8 mouse cellular contexts compared by ENCODE assay signal in the genomic region with DNA sequence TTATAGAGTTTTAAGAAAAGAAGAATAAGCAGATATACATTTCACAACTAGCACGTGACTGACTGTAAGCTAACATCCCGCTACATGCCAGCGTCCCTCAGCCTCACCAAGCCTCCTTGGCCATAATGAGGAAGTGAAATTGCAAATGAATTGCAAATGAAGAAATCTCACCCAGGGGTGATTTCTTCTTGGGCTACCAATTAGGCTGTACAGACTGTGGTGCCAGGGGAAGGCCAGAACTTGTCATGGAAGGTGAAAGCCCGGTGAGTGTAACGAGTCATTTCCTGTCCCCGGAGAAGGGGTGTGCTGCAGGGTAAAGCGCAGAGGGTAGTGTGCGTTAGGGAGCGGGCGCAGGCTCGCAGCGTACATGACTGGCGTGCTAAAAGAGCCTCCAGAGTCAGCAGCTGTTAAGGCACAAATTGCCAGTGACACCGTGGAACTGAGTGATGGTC. TPM values are rescaled to one million over a fixed set of nuclear protein-coding genes. Genes with fewer than 3 reads are reported as not detected.
DNase-seq lines count a peak whose midpoint lies in the region; ATAC-seq lines count a peak whose summit lies in the region.

No protein-coding gene starts in this region.

- H3K36me3 ChIP-seq in heart, embryonic 12.5 days = no peaks in the 10 kb centered on the region
- no peaks in the 10 kb centered on the region for H3K36me3 ChIP-seq in heart, embryonic 16.5 days (ENCODE audit: control insufficient read depth, insufficient read depth)
- H3K36me3 ChIP-seq in liver, embryonic 16.5 days (ENCODE audit: control insufficient read depth, insufficient read depth) = no peaks in the 10 kb centered on the region
- no peaks in the 10 kb centered on the region for H3K36me3 ChIP-seq in neural tube, embryonic 12.5 days

- no peak overlapping the region for H3K4me3 ChIP-seq in heart, embryonic 12.5 days
- no peak overlapping the region for H3K4me3 ChIP-seq in heart, embryonic 16.5 days (ENCODE audit: low read length)
- peak overlapping the region; percentile 21 for H3K4me3 ChIP-seq in liver, embryonic 16.5 days (ENCODE audit: low read depth, low read length)
- 0 out of 2 replicates have a peak overlapping the region, but pooled peaks have one; percentile 3 for H3K4me3 ChIP-seq in neural tube, embryonic 12.5 days

- 50% methylated on average over 14 of the region's 14 CpGs for WGBS in heart, embryonic 12.5 days
- WGBS in heart, embryonic 16.5 days = 47% methylated on average over 14 of the region's 14 CpGs
- WGBS in liver, embryonic 16.5 days (ENCODE audit: insufficient replicate concordance) = 29% methylated on average over 14 of the region's 14 CpGs
- WGBS in neural tube, embryonic 12.5 days = 22% methylated on average over 14 of the region's 14 CpGs

- intact Hi-C loops in heart, postnatal 10 days (cut with DNase I) = no loop called here

- DNase-seq in heart, postnatal 10 days = no peak
- no peak for DNase-seq in urinary bladder, postnatal 10 days (ENCODE audit: low spot score)
- no peak for DNase-seq in cerebellum, postnatal 36 days
- DNase-seq in cerebellum, postnatal 14 days = no peak

- H3K4me2 ChIP-seq in heart, embryonic 12.5 days = peak overlapping the region; percentile 38
- H3K4me2 ChIP-seq in heart, embryonic 16.5 days (ENCODE audit: low read depth, low read length) = peak overlapping the region; percentile 38
- peak overlapping the region; percentile 39; the same call in 1 of the 2 replicates for H3K4me2 ChIP-seq in liver, embryonic 16.5 days (ENCODE audit: low read depth, low read length)
- H3K4me2 ChIP-seq in neural tube, embryonic 12.5 days (replicated peaks) = peak overlapping the region; percentile 48

- H3K27me3 ChIP-seq in heart, embryonic 12.5 days (replicated peaks) = no peaks in the 10 kb centered on the region
- H3K27me3 ChIP-seq in heart, embryonic 16.5 days (ENCODE audit: control insufficient read depth, insufficient read depth, low read length) = no peaks in the 10 kb centered on the region
- H3K27me3 ChIP-seq in liver, embryonic 16.5 days (ENCODE audit: control insufficient read depth, insufficient read depth, low read depth, low read length) = no peaks in the 10 kb centered on the region
- H3K27me3 ChIP-seq in neural tube, embryonic 12.5 days (replicated peaks) = no peaks in the 10 kb centered on the region

- no peaks in the 10 kb centered on the region for H3K9me3 ChIP-seq in heart, embryonic 12.5 days (replicated peaks)
- H3K9me3 ChIP-seq in heart, embryonic 16.5 days (replicated peaks; ENCODE audit: control insufficient read depth, low read length) = no peaks in the 10 kb centered on the region
- no peaks in the 10 kb centered on the region for H3K9me3 ChIP-seq in liver, embryonic 16.5 days (replicated peaks; ENCODE audit: control insufficient read depth, low read length)
- no peaks in the 10 kb centered on the region for H3K9me3 ChIP-seq in neural tube, embryonic 12.5 days

- no peak overlapping the region for H3K9ac ChIP-seq in heart, embryonic 12.5 days
- no peak overlapping the region for H3K9ac ChIP-seq in heart, embryonic 16.5 days (ENCODE audit: low read length)
- H3K9ac ChIP-seq in liver, embryonic 16.5 days (ENCODE audit: low read depth, low read length) = no peak overlapping the region
- H3K9ac ChIP-seq in neural tube, embryonic 12.5 days = 0 out of 2 replicates have a peak overlapping the region, but pooled peaks have one; percentile 2

- H3K4me1 ChIP-seq in heart, embryonic 12.5 days (replicated peaks) = no peaks in the 10 kb centered on the region
- H3K4me1 ChIP-seq in heart, embryonic 16.5 days (ENCODE audit: control insufficient read depth, insufficient read depth, low read length) = no peaks in the 10 kb centered on the region
- H3K4me1 ChIP-seq in liver, embryonic 16.5 days (ENCODE audit: control insufficient read depth, low read depth, low read length) = no peaks in the 10 kb centered on the region
- peaks cover 8% of the 10 kb centered on the region for H3K4me1 ChIP-seq in neural tube, embryonic 12.5 days

- ATAC-seq in heart, embryonic 12.5 days (ENCODE audit: insufficient number of reproducible peaks, low FRiP score) = no peak
- no peak for ATAC-seq in heart, embryonic 16.5 days (replicated peaks; ENCODE audit: extremely low read depth, insufficient read depth, low FRiP score)
- peak; percentile 62 for ATAC-seq in liver, embryonic 16.5 days (ENCODE audit: low read depth)
- peak; percentile 95 for ATAC-seq in neural tube, embryonic 12.5 days (ENCODE audit: low FRiP score, low read depth)

- H3K27ac ChIP-seq in heart, embryonic 12.5 days (ENCODE audit: poor library complexity, severe bottlenecking) = no peak overlapping the region
- no peak overlapping the region for H3K27ac ChIP-seq in heart, embryonic 16.5 days (ENCODE audit: low read length)
- H3K27ac ChIP-seq in liver, embryonic 16.5 days (ENCODE audit: low read length) = peak overlapping the region; percentile 38; the same call in 1 of the 2 replicates
- H3K27ac ChIP-seq in neural tube, embryonic 12.5 days = peak overlapping the region; percentile 53

RNA-seq across cellular contexts. Expression of a gene that starts 25.3 kb away (rescaled TPM):
- polyA plus RNA-seq in heart, embryonic 12.5 days (2016; fragmentation: Nextera tagmentation; extraction: Ambion mirVana) = 45.7 and 47.3 TPM in 2 replicates
- total RNA-seq in heart, postnatal 10 days (2021) = 10 to 100 TPM; 40.0 to 42.8 TPM
- polyA plus RNA-seq in heart, embryonic 16.5 days (2015; fragmentation: Nextera tagmentation; extraction: Ambion mirVana) = 36.3 and 37.3 TPM in 2 replicates
- polyA plus RNA-seq in liver, embryonic 16.5 days (2015; fragmentation: Nextera tagmentation; extraction: Ambion mirVana) = 24.6 and 25.2 TPM in 2 replicates
- polyA plus RNA-seq in neural tube, embryonic 12.5 days (2016; fragmentation: Nextera tagmentation; extraction: Ambion mirVana) = 53.5 and 53.9 TPM in 2 replicates

RNA-seq across cellular contexts. Expression of a gene that starts 41.9 kb away (rescaled TPM):
- polyA plus RNA-seq in heart, embryonic 12.5 days (2016; fragmentation: Nextera tagmentation; extraction: Ambion mirVana) = 0.72 and 0.94 TPM in 2 replicates
- total RNA-seq in heart, postnatal 10 days (2021) = 1 to 10 TPM; 1.2 TPM
- polyA plus RNA-seq in heart, embryonic 16.5 days (2015; fragmentation: Nextera tagmentation; extraction: Ambion mirVana) = 2.0 and 2.5 TPM in 2 replicates
- polyA plus RNA-seq in liver, embryonic 16.5 days (2015; fragmentation: Nextera tagmentation; extraction: Ambion mirVana) = 3.7 and 4.3 TPM in 2 replicates
- 1.4 and 1.8 TPM in 2 replicates for polyA plus RNA-seq in neural tube, embryonic 12.5 days (2016; fragmentation: Nextera tagmentation; extraction: Ambion mirVana)

Comparison
In these comparisons a context has a peak if more than half of its experiments do, and no peak if none do; other contexts are left out.
1. ATAC-seq: peak in liver, embryonic 16.5 days (single experiment) and neural tube, embryonic 12.5 days (single experiment); none in heart, embryonic 12.5 days (single experiment) and heart, embryonic 16.5 days (single experiment).
2. H3K27ac ChIP-seq: peak in liver, embryonic 16.5 days (single experiment) and neural tube, embryonic 12.5 days (single experiment); none in heart, embryonic 12.5 days (single experiment) and heart, embryonic 16.5 days (single experiment).
3. H3K4me3 ChIP-seq: peak in liver, embryonic 16.5 days (single experiment) and neural tube, embryonic 12.5 days (single experiment); none in heart, embryonic 12.5 days (single experiment) and heart, embryonic 16.5 days (single experiment).
4. Peak in every context shown above with its lines, with median percentiles within 50 percentile points of each other: H3K4me2 ChIP-seq.